Mouse (Mus musculus): ENCODE measurements around the gene Tmem256.

Gene Tmem256

GRCm38 (mm10) chr11:69816520-69816919 is 21.8 kb upstream of the Tmem256 start:
- WGBS: 90% methylated on average over 12 of the region's 12 CpGs

DNA sequence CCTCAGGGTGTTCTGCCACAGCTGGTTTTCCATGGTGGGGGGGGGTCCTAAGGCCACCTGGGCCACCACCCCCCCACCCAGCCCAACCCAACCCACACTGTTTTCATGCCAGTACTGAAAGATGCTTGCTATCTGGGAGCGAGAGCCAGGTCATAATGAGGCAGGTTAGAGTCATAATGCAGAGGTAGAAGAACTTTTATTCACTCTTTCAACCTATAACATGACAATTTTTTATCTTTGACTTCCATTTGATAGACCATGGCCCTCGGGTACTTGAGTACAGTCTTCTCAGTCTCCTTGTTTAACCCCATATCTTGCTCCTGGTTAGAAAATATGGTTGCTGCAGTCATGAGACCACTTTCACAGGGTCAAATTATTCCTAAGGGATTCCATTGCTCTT is 19.9 kb upstream of the Tmem256 start, which contains the start of gene Spem2:
TSS of gene Spem2 (minus strand) at position 101 of the 400 bp plus-strand sequence.
- 77% methylated on average over 2 of the region's 2 CpGs for WGBS

DNA sequence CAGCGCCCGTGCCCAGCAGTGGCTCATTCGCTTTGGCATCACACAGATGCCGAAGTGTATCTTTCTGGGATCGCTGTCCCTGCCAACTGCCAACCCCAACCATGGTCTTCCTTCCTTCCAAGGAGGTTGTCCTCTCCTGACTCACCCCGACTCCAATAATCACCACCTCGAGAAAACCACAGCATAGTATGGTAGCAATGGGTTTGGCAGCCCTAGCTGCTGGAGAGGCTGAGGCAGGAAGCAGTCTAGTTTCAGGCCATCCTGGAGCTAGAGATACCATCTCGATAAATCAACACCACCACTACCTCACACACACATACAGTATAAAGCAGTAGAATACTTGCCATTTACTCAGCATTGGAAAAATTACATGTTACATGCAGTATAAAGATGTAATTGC is 19.4 kb upstream of the Tmem256 start:
- WGBS: 92% methylated on average over 8 of the region's 8 CpGs

DNA sequence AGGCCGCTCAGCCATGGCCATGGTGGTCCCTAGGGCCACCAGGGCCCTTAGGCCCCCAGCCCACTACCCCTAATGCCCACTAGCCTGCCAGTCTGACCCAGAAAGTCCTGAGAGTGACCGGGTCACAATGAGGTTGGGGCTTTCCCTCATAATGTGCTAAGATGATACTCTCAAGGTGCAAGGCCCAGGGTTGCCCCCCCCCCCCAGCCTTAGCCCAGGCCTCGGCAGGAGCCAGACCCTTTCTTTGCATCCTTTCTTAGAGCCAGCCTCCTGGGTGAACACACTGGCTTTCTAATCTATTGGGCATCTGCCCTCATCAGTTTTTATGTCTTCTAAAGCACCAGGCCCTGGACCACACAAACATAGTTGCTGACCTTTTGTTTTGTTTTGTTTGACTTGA is 16.2 kb upstream of the Tmem256 start, which contains the start of gene Spem1:
TSS of gene Spem1 (minus strand) at position 101 of the 400 bp plus-strand sequence.
- 87% methylated on average over 3 of the region's 3 CpGs for WGBS

DNA sequence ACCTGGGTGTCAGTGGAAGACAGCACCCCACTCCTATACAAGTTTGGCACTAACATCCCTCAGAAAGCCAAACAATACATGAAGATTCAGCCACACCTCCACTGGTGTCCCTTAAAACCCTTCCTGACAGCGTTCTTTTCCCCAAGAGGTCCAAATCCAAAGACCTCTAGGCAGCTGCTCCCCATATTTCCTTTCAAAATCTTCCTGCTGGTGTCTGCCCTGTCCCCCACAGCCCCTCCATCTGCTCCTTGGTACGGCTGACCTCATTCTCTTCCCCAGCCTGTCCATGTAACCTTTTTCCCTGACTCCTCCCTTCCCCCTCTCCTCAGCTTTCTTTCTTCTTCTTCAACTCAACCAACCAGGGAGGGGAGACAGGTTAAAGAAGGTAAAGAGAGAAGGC is 14.9 kb upstream of the Tmem256 start:
- WGBS: 73% methylated on average over 2 of the region's 2 CpGs

GRCm38 (mm10) chr11:69828832-69829231 is 9.5 kb upstream of the Tmem256 start:
- WGBS: 67% methylated on average over 5 of the region's 5 CpGs

DNA sequence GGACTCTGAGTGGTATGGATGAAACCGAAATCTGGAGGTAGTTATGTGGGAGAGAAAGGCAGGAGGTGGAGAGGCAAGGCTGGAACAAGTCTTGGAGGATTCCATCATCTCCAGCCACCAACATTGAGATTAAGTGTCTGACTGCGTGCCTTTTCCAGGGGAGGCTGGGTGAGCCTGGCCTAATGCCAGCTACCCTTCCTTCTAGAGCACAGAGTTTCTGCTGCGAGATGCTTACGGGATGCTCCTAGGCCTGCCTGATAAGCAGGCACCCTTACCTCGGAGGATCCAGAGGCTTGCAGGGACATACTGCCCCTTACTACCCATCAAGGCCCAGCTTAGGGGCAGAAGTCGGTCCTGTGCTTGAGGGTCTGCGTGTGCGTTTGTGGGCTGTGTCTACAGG is 4.8 kb upstream of the Tmem256 start:
- WGBS: 37% methylated on average over 8 of the region's 8 CpGs

- WGBS: 10% methylated on average over 45 of the region's 48 CpGs
These were observed 4.2 kb upstream of the Tmem256 start for GRCm38 (mm10) chr11:69834001-69834549.

DNA sequence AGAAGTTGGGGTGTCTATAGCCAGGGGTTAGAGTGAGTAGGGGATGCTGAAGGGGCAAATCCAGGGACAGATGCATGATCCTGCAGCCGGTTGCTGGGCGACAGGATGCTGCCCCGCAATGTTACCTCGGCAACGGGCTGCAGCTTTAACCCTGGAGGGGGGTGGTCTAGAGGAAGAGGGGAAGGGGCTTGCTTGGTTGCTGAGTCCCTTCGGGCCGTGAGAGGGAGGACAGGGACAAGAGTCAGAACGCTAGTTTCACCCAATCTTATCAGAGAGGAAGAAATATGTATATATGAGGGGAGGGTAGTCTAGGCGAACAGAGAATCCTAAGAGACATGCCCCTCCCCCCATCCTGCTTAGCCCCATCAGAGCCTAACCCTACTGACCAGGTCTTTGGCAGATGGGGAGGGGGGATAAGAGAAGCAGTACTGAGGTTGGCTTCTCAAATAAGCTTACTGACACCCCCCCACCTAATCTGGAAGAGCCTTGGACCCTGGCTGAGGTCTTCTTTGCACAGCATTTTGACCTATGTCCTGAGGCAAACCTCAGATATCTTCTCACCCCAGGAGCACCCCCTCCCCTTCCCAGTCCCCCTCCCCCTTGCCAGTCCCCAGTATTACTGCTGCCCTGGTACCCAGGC is 2.9 kb upstream of the Tmem256 start:
- 19% methylated on average over 9 of the region's 9 CpGs for WGBS

DNA sequence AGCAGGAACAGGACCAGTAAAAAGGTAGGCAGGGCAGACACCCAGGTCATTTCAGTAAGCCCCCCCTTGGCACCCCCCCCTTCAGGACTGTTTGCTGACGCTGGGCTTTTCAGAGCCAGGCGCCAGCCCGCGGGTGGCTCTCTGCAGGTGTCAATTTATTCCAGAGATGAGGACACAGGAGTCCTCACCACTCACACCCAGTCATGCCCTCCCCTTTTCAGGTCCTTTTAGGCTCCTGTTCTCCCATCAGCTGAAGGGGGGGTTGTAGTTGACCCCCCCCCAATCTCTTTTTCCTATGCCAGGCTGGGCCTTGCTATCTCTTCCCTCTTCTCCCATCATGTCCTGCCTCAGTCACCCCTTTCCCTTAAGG is 2.4 kb upstream of the Tmem256 start:
- WGBS: 13% methylated on average over 4 of the region's 4 CpGs

DNA sequence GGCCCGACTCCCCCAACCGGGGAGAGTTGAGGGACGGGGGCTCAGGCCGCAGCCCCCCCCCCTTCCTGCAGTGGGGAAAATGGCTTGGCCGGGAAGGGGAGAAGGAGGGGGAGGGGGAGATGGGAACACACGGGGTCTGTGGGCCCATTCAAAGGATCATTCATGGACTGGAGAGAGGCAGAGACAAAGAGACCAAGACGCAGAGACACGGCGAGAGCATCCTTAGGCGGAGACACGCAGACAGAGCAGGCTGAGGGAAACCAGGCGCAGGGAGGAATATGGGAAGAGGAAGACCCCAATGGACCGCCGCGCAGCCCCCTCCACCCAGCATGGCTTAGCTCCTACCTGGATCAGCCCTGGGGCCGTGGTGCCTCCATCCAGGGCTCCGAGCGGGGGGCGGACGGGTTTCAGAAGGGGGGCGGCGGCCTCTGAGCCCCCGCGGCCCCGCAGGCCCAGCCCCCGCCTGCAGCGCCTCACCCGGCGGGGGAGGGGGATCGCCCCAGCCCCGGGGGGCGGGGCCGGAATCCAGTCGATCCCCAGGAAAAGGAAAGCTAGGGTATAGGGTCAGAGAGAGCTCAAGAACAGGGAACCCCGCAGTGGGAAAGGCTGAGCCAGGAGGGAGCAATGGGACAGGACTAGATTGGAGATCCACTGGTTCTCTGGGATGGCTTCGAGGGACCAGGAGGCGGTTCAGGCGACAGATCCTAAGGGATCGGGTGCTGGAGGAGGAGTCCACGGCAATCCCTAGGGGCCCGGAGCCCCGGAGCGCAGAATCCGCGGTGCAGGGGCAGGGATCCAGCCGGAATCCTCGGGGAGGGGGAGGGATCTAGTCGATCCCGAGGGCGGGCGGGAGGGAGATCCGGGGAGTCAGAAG is 1.4 kb upstream of the Tmem256 start:
- WGBS: 1% methylated on average over 52 of the region's 52 CpGs

DNA sequence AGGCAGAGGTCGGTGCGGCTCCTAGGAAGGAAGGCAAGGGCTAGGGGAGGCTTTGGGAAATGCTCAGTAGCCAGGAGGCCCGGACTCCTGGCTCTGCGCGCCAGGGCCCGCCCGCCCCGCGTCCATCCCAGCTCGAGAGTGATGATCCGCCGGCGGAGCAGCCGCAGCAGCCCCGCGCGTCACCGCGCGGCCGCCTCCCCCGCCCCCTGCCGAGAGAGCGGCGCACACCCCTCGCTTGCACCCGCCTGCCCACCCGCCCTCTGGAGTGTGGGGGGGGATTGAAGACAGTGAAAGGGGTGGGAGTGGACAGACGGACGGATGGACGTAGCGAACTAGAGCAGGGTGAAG is 736 bp upstream of the Tmem256 start, which contains the start of gene Nlgn2:
TSS of gene Nlgn2 (minus strand) at position 181 of the 348 bp plus-strand sequence.
- under 1% methylated on average over 32 of the region's 32 CpGs for WGBS

DNA sequence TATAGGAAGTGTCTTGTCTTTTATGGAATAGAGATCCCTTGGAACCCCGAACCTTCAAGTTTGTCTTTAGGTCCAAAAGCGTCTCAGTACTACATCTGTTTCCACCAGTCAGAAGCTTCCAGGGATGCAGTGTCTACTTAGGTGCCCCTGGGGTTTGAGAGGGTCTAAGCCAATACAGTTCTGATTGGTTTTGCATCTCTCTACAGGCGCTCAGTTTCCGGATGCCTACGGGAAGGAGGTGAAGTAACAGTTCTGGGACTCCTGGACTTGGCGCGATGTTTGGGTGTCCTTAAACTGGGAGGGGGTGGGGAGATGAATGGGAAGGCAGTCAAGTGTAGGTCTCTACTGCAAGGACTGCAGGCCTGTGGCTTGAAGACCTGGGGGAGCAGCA is 395 bp downstream of the Tmem256 start:
- 0% methylated on average over 7 of the region's 7 CpGs for WGBS

DNA sequence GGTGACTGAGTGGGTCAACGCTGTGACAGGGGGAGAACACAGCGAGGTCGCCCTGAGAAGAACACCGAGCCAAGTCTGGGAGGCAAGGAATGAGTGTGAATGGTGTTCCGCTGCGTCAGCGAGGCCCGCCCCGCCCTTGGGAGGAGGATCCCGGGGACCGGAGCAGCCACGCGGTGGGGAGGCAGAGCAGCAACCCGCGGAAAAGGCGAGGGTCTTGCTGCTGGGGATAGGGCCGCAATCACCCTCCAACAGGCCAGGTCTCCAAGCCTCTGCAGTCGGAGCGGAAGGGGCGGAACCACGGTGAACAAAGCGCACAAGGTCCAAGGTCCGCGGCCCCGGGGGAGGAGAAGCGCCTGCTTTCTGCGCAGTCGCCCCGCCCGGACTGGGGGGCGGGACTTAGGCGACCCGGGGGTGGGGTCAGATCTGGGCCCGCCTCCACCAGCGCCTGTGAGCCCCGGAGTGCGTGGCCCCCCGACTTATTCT is 7.9 kb downstream of the Tmem256 start, which contains the start of gene Plscr3:
TSS of gene Plscr3 (plus strand) at position 179 of the 483 bp plus-strand sequence.
- WGBS: under 1% methylated on average over 38 of the region's 38 CpGs

DNA sequence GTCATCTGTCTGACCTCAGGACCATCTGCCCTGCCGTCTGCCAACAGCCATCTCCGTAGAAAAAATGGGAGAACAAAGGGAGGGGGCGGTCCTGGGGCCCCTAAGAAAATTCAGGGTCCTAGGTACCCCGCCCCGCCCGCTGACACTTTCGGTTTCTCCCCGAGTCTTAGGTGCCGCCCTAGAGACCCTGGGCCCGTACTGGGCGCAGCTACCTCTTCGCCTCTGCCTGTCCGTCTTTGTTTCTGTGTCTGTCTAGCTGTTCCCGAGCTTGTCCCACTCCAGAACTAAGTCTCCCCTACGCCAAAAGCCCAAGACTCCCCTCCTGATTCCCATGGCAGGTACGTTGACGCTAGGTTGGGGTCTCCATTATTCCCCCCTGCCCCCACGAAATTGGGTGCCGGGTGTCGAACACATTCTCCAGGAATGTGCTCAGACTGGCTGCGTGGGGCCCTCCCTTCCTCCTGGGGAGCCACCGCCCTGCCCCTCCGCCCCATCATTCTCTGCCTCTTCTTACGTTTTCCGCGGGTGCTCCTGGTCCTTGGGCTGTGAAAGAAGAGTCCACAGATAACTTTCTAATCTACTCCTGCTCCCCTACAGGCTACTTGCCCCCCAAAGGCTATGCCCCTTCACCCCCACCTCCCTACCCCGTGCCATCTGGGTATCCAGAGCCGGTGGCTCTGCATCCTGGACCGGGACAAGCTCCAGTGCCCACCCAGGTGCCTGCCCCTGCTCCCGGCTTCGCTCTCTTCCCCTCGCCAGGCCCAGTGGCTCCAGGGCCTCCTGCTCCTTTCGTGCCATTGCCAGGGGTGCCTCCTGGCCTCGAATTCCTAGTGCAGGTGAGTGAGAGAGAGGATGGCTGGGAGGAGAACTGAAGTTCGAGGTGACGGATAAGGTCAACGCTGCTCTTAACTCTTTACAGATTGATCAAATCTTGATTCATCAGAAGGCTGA is 8.7 kb downstream of the Tmem256 start:
- 17% methylated on average over 37 of the region's 37 CpGs for WGBS

GRCm38 (mm10) chr11:69848021-69848420 is 9.7 kb downstream of the Tmem256 start:
- WGBS: 93% methylated on average over 6 of the region's 6 CpGs

DNA sequence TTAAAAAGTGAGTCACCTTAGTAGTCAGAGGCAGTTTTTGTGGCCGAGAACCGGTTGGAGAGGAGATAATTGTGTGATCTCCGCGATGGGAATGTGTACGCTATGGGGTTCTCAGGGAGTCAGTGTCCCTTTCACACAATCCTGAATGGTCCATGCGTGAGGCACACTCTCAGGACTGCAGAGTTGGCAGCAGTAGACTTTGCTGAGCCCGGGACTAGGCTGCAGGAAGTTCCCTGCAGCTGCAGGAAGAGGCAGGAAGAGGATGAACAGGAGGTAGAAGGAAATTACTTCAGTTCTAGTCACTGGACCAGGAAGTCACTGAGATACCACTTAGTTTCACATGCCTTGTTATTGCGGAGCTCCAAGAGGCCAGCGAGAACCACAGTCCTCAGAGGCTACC is 10.8 kb downstream of the Tmem256 start:
- 74% methylated on average over 9 of the region's 9 CpGs for WGBS

DNA sequence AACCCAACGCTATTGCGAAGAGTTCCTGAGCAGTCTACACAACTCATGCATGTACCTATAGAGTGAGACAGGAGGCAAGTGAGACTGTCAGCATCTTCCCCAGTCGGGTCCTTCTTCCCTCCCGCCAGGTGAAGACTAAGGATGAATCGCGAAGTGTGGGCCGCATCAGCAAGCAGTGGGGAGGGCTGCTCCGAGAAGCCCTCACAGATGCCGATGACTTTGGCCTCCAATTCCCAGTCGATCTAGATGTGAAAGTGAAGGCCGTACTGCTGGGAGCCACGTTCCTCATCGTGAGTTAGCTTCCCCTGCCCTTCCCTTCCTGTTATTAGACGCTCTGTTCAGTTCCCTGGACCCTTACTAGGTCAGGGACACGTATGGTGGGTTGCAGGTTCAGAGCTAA is 11.6 kb downstream of the Tmem256 start:
- 89% methylated on average over 15 of the region's 15 CpGs for WGBS

- WGBS: 68% methylated on average over 8 of the region's 8 CpGs
These were observed 12.4 kb downstream of the Tmem256 start for GRCm38 (mm10) chr11:69850754-69851153.

GRCm38 (mm10) chr11:69853994-69854393 is 15.7 kb downstream of the Tmem256 start:
- 72% methylated on average over 7 of the region's 7 CpGs for WGBS

DNA sequence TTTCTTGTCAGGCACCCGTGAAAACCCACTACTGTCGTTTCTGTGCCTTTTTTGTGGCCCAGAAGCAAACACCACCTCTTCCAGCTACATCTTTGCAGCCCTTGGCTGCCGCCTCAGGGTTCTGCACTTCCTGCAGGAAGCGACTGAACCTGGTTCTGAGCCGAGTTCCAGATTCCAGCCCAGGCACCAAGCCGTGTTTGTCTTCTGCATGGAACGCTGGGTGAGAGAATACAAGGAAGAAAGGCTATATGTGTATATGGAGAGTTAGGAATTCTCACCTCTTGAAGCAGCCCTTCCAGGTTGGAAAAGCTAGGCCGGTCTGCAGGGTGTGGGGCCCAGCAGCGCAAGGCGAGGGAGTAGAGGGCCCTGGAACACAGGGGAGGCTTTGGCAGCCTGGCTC is 16.4 kb downstream of the Tmem256 start:
- WGBS: 67% methylated on average over 10 of the region's 10 CpGs

Measured in cerebral cortex, adult 2 months (tissue).